Mouse (Mus musculus): Measurements from ENCODE around the gene 1700022I11Rik. TPM values are rescaled to one million over a fixed set of nuclear protein-coding genes. Genes with fewer than 3 reads are reported as not detected.
"Not testable (repeated sequence)": the region's sequence is repeated elsewhere in the genome, so short reads cannot be mapped to it uniquely, and the experiment has no call there.

1700022I11Rik gene
- total RNA-seq, 2 experiments from 2014 or later: not detected

DNA sequence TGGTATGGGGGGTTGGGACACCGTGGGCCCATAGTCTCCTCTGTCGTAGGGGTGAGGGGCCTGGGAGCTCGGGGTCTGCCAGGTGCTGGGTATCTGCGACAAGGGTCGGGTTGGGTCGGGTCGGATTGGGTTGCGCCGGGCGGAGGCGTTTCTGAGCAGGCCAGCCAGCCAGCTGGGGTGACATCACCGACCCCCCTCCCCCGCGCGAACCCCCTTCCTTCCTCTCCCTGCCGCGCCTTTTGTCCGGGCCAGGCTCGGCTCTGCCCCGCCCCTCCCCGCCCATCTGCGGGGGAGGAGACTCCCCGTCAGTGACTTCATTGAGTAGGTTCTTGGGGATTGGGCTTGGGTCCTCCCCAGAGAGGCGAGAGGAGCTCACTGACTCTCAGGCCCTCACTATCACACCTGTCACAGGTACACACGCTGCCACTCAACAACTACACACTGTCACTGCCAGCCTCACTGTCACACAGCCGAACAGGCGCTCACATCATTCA lies 19.3 kb upstream of the 1700022I11Rik start:
- intact Hi-C loops (cut with DNase I): no loop called here
- DNase-seq: peak; percentile 86 to 88

DNA sequence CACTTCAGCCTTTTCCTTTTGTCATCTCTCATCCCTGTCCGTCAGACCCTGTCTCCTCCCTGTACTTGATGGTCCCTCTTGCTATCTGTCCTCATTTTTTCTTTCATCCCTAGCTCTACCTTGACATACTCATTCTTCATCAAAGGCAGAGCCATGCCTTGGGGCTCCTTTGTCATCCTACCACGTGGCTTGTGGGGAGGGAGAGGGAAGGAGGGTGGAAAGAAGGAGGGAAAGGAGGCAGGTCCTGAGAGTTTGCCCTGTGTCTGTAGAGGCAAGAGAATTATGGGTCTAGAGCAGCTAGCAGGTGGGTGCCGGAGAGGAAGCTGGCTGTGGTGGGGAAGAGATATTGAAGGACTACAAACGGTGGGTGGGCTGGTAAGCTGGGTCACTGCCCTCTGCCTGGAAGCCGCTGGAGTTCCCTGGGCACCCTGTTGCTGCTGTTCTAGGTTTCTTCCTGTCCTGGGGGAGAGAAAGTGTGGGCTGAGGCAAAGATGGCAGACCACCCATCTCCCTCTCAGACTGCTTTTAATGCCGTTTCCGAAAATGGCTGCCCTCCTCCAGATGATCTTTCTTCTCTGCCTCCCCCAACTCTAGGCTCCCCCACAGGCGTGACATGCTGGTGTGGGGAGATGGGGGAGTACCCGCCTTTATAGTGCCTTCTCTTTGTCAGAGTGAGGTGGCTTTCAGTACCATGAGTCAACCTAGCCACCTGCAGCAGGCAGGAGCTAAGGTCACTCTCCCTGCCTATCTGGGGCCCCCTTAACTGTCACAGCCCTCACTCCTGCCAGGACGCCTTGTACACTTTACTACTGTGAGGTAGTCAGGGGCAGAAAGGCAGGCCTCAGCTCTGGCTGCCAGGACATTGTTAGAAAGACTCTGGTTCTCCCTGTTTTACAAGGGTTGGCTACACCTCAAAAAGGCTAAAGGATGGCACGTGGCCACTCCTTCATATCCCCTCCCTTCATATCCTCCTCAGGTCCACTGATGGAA lies 17.9 kb upstream of the 1700022I11Rik start:
- intact Hi-C loops (cut with DNase I): no loop called here
- DNase-seq: no peak

DNA sequence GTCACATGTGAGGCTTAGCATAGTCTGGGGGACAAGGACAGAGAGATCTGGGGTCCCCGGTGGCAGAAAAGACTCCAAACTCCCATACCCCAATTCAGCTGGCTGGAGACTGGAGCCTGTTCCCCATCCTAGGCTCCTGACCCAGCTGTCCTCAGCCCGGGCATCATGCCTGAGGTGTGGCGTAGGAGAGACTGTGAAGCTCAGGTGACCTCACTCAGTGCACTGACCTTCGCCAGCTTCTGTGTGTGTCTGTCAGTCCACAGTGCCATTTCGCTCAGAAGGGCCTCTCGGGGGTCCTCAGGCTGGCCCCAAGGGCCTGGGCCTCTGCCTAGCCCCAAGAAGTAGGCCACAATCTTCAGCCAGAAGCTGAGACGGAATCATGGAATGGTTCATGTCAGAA lies 16.8 kb upstream of the 1700022I11Rik start:
- intact Hi-C loops (cut with DNase I): no loop called here

DNA sequence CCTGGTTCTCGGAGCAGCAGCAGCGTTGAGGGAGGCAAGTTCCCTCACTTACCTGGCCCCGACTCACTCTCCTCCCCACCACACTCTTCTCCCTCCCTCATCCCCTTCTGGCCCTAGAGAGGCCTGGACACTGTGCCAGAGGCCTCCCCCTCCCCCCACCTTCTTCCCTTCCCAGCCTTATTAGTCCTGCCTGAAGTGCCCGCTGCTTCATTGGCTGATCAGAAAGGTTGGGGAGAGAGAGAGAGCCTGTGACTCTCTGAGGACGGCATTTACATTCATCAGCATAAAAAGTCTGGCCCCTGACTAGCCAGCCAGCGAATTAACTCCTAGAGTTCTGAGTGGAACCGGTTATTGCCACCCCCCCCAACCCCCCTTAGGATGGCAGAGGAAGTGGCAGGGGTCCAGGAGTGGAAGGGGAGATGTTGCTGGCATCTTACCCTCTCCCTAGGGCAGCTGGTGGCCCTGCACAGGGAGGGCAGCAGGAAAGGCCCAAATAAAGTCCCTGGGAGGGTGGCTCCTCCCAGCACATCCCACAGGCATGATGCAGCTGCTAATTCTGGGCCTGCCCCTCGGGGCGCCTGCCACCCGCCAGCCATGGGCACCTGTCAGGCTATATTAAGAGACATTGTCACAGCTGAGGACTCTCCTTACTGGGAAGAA lies 15.8 kb upstream of the 1700022I11Rik start:
- DNase-seq: peak; percentile 59 to 63
- intact Hi-C loops (cut with DNase I): no loop called here

More for the DNA sequence above, 16.8 kb upstream of the 1700022I11Rik start:
- DNase-seq: peak in 1 of 2 experiments; percentile 59

DNA sequence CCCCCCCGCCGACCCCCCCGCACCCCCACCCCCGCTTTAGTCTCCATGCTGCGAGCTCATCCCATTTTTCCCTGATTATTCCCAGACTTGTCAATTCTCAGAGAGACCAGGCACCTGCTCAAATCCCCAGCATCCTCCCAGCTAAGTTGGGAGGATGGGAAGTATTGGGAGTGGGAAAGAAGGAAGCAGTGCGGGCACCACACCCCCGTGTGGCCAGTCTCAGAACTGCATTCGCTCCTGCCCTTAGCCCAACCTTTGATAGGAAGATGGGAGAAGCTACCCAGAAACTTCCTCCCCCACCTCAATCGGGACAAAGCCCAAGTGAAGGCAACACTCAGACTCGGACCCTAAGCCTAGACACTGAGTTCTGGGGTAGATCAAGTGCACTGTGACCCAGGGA lies 15.1 kb upstream of the 1700022I11Rik start:
- intact Hi-C loops (cut with DNase I): no loop called here
- DNase-seq: peak; percentile 81 to 88

- no peak for DNase-seq
- intact Hi-C loops (cut with DNase I): no loop called here
These were observed 14.2 kb upstream of the 1700022I11Rik start for GRCm38 (mm10) chr4:42955200-42955599.

DNA sequence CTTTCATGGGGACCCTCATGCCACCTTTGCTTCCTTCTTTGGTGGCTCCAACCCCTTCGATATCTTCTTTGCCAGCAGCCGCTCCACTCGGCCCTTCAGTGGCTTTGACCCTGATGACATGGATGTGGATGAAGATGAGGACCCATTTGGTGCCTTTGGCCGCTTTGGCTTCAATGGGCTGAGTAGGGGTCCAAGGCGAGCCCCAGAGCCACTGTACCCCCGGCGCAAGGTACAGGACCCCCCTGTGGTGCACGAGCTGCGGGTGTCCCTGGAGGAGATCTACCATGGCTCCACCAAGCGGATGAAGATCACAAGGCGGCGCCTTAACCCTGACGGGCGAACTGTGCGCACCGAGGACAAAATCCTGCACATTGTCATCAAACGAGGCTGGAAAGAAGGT lies 12.8 kb upstream of the 1700022I11Rik start:
- intact Hi-C loops (cut with DNase I): no loop called here
- no peak for DNase-seq

- intact Hi-C loops (cut with DNase I): no loop called here
- DNase-seq: no peak
These were observed 12.1 kb upstream of the 1700022I11Rik start for GRCm38 (mm10) chr4:42957306-42957705.

DNA sequence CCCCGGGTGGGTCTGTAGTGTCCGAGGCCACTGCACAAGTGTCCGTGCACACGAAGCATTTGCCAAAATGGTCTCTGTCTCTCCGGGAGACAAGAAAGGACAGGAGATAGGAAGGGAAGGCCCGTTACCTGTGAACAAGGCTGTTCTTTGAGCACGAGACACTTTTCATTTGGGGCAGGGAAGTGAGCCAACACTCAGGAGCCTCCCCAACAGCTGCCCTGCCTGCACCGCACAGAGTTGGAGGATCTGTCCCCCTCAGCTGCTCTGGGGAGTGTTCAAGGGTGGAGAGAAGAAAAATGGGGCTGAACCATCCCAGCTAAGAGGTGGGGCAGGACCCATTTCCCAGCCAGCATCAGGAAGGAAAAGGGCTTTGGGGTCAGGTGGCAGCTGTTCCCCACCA lies 11.4 kb upstream of the 1700022I11Rik start:
- DNase-seq: no peak
- intact Hi-C loops (cut with DNase I): no loop called here

GRCm38 (mm10) chr4:42958942-42959341 lies 10.5 kb upstream of the 1700022I11Rik start:
- intact Hi-C loops (cut with DNase I): no loop called here
- DNase-seq: no peak

DNA sequence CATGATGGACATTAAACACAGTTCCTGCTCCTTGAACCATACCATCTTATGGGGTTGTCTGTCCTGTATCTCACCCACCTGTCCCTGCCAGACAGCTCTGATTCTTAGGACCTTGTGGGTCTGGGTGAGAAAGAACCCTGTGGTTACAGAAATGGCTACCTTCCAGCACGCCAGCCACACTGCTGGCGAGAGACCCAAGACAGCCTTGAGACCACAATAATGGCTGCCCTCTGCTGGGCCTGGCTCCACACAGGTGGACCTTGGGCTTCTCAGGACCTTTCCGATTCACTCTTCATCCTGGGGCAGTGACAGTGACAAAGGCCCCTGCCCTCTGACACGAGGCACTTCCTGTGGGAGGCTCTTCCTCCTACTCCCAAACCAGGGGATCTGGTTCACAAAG lies 10.0 kb upstream of the 1700022I11Rik start:
- intact Hi-C loops (cut with DNase I): no loop called here
- no peak for DNase-seq

GRCm38 (mm10) chr4:42961592-42961991 lies 7.8 kb upstream of the 1700022I11Rik start:
- intact Hi-C loops (cut with DNase I): loop anchor here (1.0 kb wide), 1 partner anchor 84 kb away; no protein-coding TSS in a partner anchor
- DNase-seq: peak in 1 of 2 experiments; percentile 73

GRCm38 (mm10) chr4:42963480-42963879 lies 5.9 kb upstream of the 1700022I11Rik start:
- DNase-seq: no peak
- intact Hi-C loops (cut with DNase I): no loop called here

- no peak for DNase-seq
- intact Hi-C loops (cut with DNase I): loop anchor here (1.0 kb wide), 1 partner anchor 88 kb away; no protein-coding TSS in a partner anchor
These were observed 4.2 kb upstream of the 1700022I11Rik start for GRCm38 (mm10) chr4:42965039-42965719.

DNA sequence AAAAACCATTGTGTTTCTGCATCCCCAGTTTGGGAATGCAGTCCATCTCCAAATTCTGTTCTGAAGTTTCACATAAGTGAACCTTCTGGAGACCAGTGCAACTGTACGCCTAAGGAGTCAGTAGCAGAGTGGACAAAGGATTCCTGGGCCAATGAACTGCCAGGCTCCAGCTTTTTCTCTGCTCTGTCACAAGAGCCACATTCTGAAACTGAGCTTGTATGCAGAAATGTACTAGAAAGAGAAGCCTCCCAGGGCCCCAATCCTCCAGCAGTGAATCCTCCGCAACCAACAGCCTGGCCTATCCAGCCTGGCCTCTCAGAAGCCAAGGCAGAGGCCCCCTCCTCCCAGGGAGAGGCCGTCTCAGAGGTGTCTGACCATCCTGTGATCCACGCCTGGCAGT lies 3.5 kb downstream of the 1700022I11Rik start:
- no peak for DNase-seq
- intact Hi-C loops (cut with DNase I): no loop called here

GRCm38 (mm10) chr4:42973868-42974267 lies 4.5 kb downstream of the 1700022I11Rik start:
- DNase-seq: no peak
- intact Hi-C loops (cut with DNase I): no loop called here

DNA sequence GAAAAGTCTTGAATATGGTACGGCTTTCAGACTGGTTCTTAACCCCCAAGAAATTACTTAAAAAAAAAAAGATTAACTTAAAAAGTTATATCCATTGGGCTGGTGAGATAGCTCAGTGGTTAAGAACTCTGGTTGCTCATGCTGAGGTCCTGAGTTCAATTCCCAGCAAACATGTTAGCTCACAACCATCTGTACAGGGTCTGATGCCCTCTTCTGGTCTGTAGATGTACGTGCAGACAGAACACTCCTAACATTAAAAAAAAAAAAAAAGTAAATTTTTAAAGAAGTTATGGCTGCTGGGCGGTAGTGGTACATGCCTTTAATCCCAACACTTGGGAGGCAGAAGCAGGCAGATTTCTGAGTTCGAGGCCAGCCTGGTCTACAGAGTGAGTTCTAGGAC lies 8.7 kb downstream of the 1700022I11Rik start:
- intact Hi-C loops (cut with DNase I): no loop called here
- no peak for DNase-seq

- DNase-seq; intact Hi-C loops (cut with DNase I): not testable (repeated sequence)
These were observed 11.1 kb downstream of the 1700022I11Rik start for GRCm38 (mm10) chr4:42980467-42980866.

GRCm38 (mm10) chr4:42988296-42988695 lies 18.9 kb downstream of the 1700022I11Rik start:
- intact Hi-C loops (cut with DNase I): no loop called here

GRCm38 (mm10) chr4:42998022-42998421 lies 28.6 kb downstream of the 1700022I11Rik start:
- no peak for DNase-seq
- intact Hi-C loops (cut with DNase I): no loop called here

More at GRCm38 (mm10) chr4:42988296-42988695, 18.9 kb downstream of the 1700022I11Rik start:
- DNase-seq: no peak

All from heart, postnatal 36 days (tissue).